Mouse (Mus musculus): Measurements from ENCODE around the gene Ank.

DNA sequence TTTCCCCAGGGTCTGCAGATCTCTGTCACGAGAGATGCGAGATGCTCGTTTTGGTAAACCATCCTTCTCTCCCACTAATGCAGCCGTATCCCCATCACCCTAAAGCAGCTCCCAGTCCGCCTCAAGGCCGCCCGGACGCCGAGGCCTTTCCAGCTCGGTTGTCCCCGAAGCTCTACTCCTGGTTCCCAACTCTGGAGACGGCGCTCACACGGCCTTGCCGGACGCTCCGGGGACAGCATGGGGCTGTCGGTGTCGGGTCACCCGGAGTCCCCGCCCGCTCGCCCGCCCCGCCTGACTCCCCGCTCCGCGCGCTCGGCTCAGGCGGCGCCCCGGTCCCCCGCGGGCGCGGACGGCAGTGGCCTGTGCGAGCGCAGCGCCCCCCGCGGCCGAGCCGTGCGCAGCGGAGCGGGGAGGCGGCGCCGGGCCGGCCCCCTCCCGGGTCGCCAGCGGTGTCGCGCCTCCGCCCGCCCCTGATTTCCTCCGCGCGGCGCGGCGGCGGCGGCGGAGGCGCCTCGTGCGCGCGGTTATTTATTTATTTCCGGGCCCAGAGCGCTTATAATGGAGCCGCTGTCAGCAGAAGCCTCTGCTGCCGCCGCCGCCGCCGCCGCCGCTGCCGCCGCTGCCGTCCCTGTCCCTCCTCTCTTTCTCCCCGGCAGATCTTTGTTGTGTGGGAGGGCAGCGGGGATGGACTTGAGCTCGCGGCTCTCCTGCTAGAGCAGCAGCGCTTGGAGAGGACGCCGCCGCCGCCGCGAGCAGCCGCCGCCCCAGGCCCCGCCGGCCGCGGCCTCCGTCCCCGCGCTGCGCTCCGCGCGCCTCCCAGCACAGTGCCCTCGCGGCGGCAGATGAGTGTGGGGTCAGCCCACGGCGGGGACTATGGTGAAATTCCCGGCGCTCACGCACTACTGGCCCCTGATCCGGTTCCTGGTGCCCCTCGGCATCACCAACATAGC lies at the start of gene Ank:
- TF ChIP-seq CTCF (IDR thresholded peaks at IDR 0.05; ENCODE audit: control insufficient read depth, insufficient read depth, low read length): peak; percentile 39; the same call in 1 of the 2 replicates
- TF ChIP-seq POLR2A (IDR thresholded peaks at IDR 0.05; ENCODE audit: borderline replicate concordance, control insufficient read depth, low read depth, low read length): peak; percentile 29; the same call in 1 of the 2 replicates
